Mouse (Mus musculus) right cerebral cortex, postnatal 25 days (tissue): Measurements from ENCODE around the gene Moxd1.

Experiments used
- DNase-seq: peaks from one replicate; pipeline ENCODE4 v3.0.0; 2022

The Moxd1 gene

GRCm38 (mm10) chr10:24223449-24224143, at the start of gene Moxd1:
Gene Moxd1 (plus strand): TSS chr10:24223517.
- DNase-seq, result peak; percentile 8

GRCm38 (mm10) chr10:24190392-24190791, 32.9 kb upstream of the Moxd1 start:
- no peak for DNase-seq

- DNase-seq, result no peak
Measured at GRCm38 (mm10) chr10:24191977-24192376, 31.3 kb upstream of the Moxd1 start.

- no peak for DNase-seq
Measured at GRCm38 (mm10) chr10:24199303-24199702, 24.0 kb upstream of the Moxd1 start.

- DNase-seq, result no peak
Measured at GRCm38 (mm10) chr10:24200099-24200498, 23.2 kb upstream of the Moxd1 start.

- no peak for DNase-seq
Measured at GRCm38 (mm10) chr10:24210075-24210474, 13.2 kb upstream of the Moxd1 start.

GRCm38 (mm10) chr10:24213297-24213696, 10.0 kb upstream of the Moxd1 start:
- DNase-seq, result no peak

- DNase-seq, result no peak
Measured at GRCm38 (mm10) chr10:24217558-24218268, 5.6 kb upstream of the Moxd1 start.

- DNase-seq, result no peak
Measured at GRCm38 (mm10) chr10:24220931-24221330, 2.4 kb upstream of the Moxd1 start.

GRCm38 (mm10) chr10:24222911-24223310, 406 bp upstream of the Moxd1 start:
- no peak for DNase-seq

- no peak for DNase-seq
Measured at GRCm38 (mm10) chr10:24224591-24224990, 1.3 kb downstream of the Moxd1 start.

GRCm38 (mm10) chr10:24228318-24229183, 5.2 kb downstream of the Moxd1 start:
- DNase-seq, result no peak

- no peak for DNase-seq
Measured at GRCm38 (mm10) chr10:24232281-24232680, 9.0 kb downstream of the Moxd1 start.

GRCm38 (mm10) chr10:24235426-24236283, 12.3 kb downstream of the Moxd1 start:
- peak; percentile 6 for DNase-seq

- DNase-seq, result no peak
Measured at GRCm38 (mm10) chr10:24246815-24247214, 23.5 kb downstream of the Moxd1 start.

GRCm38 (mm10) chr10:24248116-24248515, 24.8 kb downstream of the Moxd1 start:
- DNase-seq, result no peak

GRCm38 (mm10) chr10:24251631-24252030, 28.3 kb downstream of the Moxd1 start:
- DNase-seq, result no peak

- no peak for DNase-seq
Measured at GRCm38 (mm10) chr10:24258150-24258549, 34.8 kb downstream of the Moxd1 start.

- DNase-seq, result no peak
Measured at GRCm38 (mm10) chr10:24258885-24259284, 35.6 kb downstream of the Moxd1 start.

GRCm38 (mm10) chr10:24259794-24260590, 36.7 kb downstream of the Moxd1 start:
- DNase-seq, result no peak

GRCm38 (mm10) chr10:24267520-24267919, 44.2 kb downstream of the Moxd1 start:
- no peak for DNase-seq
